Mouse (Mus musculus) olfactory bulb, adult 2 months (tissue): ENCODE results near the gene Cfap43.

ENCODE experiments used
- CTCF ChIP-seq: fragments of 200-500 bp; IDR thresholded peaks from 2 replicates; pipeline ENCODE4 v1.5.1; 2012; ENCODE audit warnings: low read depth, mild to moderate bottlenecking, low read length, moderate library complexity; ENCODE audit not compliant: insufficient read depth
- POLR2A ChIP-seq: fragments of 200-500 bp; IDR thresholded peaks from 2 replicates; pipeline ENCODE4 v1.6.1; 2012; ENCODE audit warnings: mild to moderate bottlenecking, low read depth, low read length, moderate library complexity; ENCODE audit not compliant: insufficient read depth

DNA sequence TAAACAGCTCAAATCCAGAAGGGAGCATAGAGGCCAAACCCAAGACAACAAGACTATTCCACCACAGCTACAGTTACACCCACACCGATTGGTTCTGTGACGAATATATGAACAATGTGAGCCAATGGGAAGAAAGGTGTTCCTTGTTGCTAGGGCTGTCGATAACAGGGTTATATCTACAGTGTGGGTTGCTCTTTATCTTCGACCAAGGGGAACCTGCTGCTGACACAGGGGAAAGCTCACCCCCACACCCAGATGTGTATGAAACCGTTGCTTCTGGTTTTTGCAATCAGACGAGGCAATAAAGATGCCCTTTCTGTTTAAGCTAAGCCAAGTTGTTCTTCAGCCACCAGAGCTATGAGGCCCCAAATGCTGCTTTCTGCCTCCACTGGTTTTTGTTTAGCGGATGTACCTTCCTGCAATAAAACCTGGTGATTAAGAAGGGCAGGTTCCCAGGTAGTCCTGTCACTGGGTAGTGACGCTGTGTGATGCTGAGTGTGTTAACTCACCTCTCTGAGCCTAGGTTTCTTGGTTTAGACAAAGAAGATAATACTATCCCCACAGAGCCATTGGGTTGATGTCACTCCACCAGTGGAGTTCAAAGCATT lies 20.5 kb downstream of the Cfap43 start:
- TF ChIP-seq POLR2A = no peak
- no peak for TF ChIP-seq CTCF
